Mouse (Mus musculus) liver, embryonic 15.5 days (tissue): ENCODE data around the gene Acad12. TPM values are rescaled to one million over a fixed set of nuclear protein-coding genes. Genes with fewer than 3 reads are reported as not detected.
"Not testable (repeated sequence)": the region's sequence is repeated elsewhere in the genome, so short reads cannot be mapped to it uniquely, and the experiment has no call there.

ENCODE experiments used
- ATAC-seq: fragments of 200-750 bp; cut with Nextera tagmentation; 2 replicates; pipeline ENCODE4 v1.8.0; 2017; ENCODE audit warnings: moderate number of reproducible peaks, mild to moderate bottlenecking, moderate library complexity; ENCODE audit not compliant: insufficient read depth
- H3K27ac ChIP-seq: fragments of 300-500 bp; sonication (generic); replicated peaks from 2 replicates; pipeline ENCODE4 v1.5.1; 2015; ENCODE audit warnings: mild to moderate bottlenecking, inconsistent platforms
- H3K27me3 ChIP-seq: fragments of 300-500 bp; sonication (generic); 2 replicates; pipeline ENCODE4 v1.6.1; 2015; ENCODE audit warnings: mild to moderate bottlenecking, inconsistent platforms
- H3K36me3 ChIP-seq: fragments of 300-500 bp; sonication (generic); replicated peaks from 2 replicates; pipeline ENCODE4 v1.6.1; 2015; ENCODE audit warnings: moderate library complexity, mild to moderate bottlenecking, inconsistent platforms
- H3K4me1 ChIP-seq: fragments of 300-500 bp; sonication (generic); replicated peaks from 2 replicates; pipeline ENCODE4 v1.6.1; 2015; ENCODE audit warnings: inconsistent platforms
- H3K4me2 ChIP-seq: fragments of 300-500 bp; sonication (generic); 2 replicates; pipeline ENCODE4 v1.6.1; 2015; ENCODE audit warnings: moderate library complexity, mild to moderate bottlenecking, inconsistent platforms
- H3K4me3 ChIP-seq: fragments of 300-500 bp; sonication (generic); replicated peaks from 2 replicates; pipeline ENCODE4 v1.5.1; 2015; ENCODE audit warnings: mild to moderate bottlenecking, inconsistent platforms
- H3K9ac ChIP-seq: fragments of 300-500 bp; sonication (generic); 2 replicates; pipeline ENCODE4 v1.6.1; 2015; ENCODE audit warnings: moderate library complexity, mild to moderate bottlenecking, inconsistent platforms
- H3K9me3 ChIP-seq: fragments of 300-500 bp; sonication (generic); replicated peaks from 2 replicates; pipeline ENCODE4 v1.6.1; 2016; ENCODE audit warnings: inconsistent platforms
- WGBS: fragments of 180-500 bp; shearing (Covaris S2); methylation state at CpG from one replicate; pipeline ENCODE4 v1.1.7; 2015; ENCODE audit warnings: mixed read lengths; ENCODE audit not compliant: insufficient replicate concordance; 5-methylcytosine and 5-hydroxymethylcytosine counted together
- polyA plus RNA-seq: library from polyadenylated mRNA; unstranded; fragments of >200 nt; fragmentation: Nextera tagmentation; extraction: Ambion mirVana; gene quantifications from 2 replicates; pipeline ENCODE4 v1.2.1, GENCODE M21; 2015

Acad12 gene
- polyA plus RNA-seq: 1.2 and 2.4 TPM in 2 replicates

GRCm38 (mm10) chr5:121618592-121619513, at the start of gene Acad12:
Gene Acad12, minus strand, starts transcription at chr5:121618938.
- Histone ChIP-seq H3K36me3 (no peaks in the 10 kb centered on the region), H3K4me3 (peak within 1 kb of the TSS; percentile 78), H3K27me3 (no peaks in the 10 kb centered on the region), H3K27ac (peak within 1 kb of the TSS; percentile 60), H3K9me3 (no peaks in the 10 kb centered on the region), H3K9ac (peak within 1 kb of the TSS; percentile 80), H3K4me2 (peak within 1 kb of the TSS; percentile 72), H3K4me1 (peaks cover 18% of the 10 kb centered on the region)
- under 1% methylated on average over 58 of the region's 58 CpGs for WGBS
- ATAC-seq: peak; percentile 83

- Histone ChIP-seq H3K4me1 (peaks cover 4% of the 10 kb centered on the region; the same call in 1 of the 2 replicates), H3K9ac (no peak overlapping the region), H3K9me3 (no peaks in the 10 kb centered on the region), H3K4me2 (no peak overlapping the region), H3K4me3 (no peak overlapping the region), H3K27ac (no peak overlapping the region), H3K27me3 (no peaks in the 10 kb centered on the region), H3K36me3 (peaks cover 75% of the 10 kb centered on the region)
- ATAC-seq: no peak
- WGBS: 74% methylated on average over 6 of the region's 6 CpGs
Measured at GRCm38 (mm10) chr5:121668411-121668810, 49.7 kb upstream of the Acad12 start.

- Histone ChIP-seq H3K27ac (no peak overlapping the region), H3K36me3 (peaks cover 75% of the 10 kb centered on the region), H3K4me2 (no peak overlapping the region), H3K4me1 (peaks cover 9% of the 10 kb centered on the region), H3K27me3 (no peaks in the 10 kb centered on the region), H3K4me3 (no peak overlapping the region), H3K9me3 (no peaks in the 10 kb centered on the region), H3K9ac (no peak overlapping the region)
- 61% methylated on average over 4 of the region's 4 CpGs for WGBS
- no peak for ATAC-seq
Measured at GRCm38 (mm10) chr5:121667067-121667466, 48.3 kb upstream of the Acad12 start.

GRCm38 (mm10) chr5:121664971-121665370, 46.2 kb upstream of the Acad12 start:
- no peak overlapping the region for H3K27ac ChIP-seq
- H3K36me3 ChIP-seq: peaks cover 71% of the 10 kb centered on the region
- no peak overlapping the region for H3K4me2 ChIP-seq
- ATAC-seq: no peak
- peaks cover 23% of the 10 kb centered on the region for H3K4me1 ChIP-seq
- H3K27me3 ChIP-seq: no peaks in the 10 kb centered on the region
- H3K4me3 ChIP-seq: no peak overlapping the region
- H3K9me3 ChIP-seq: no peaks in the 10 kb centered on the region
- no peak overlapping the region for H3K9ac ChIP-seq
- WGBS: 90% methylated on average over 9 of the region's 9 CpGs

GRCm38 (mm10) chr5:121664078-121664477, 45.3 kb upstream of the Acad12 start:
- H3K36me3 ChIP-seq: peaks cover 66% of the 10 kb centered on the region
- no peak overlapping the region for H3K4me2 ChIP-seq
- ATAC-seq: no peak
- no peak overlapping the region for H3K27ac ChIP-seq
- no peaks in the 10 kb centered on the region for H3K9me3 ChIP-seq
- peaks cover 29% of the 10 kb centered on the region for H3K4me1 ChIP-seq
- no peak overlapping the region for H3K4me3 ChIP-seq
- no peak overlapping the region for H3K9ac ChIP-seq
- WGBS: 83% methylated on average over 6 of the region's 6 CpGs
- H3K27me3 ChIP-seq: no peaks in the 10 kb centered on the region

- no peak overlapping the region for H3K4me2 ChIP-seq
- WGBS: 77% methylated on average over 8 of the region's 8 CpGs
- no peak overlapping the region for H3K9ac ChIP-seq
- no peaks in the 10 kb centered on the region for H3K9me3 ChIP-seq
- peaks cover 29% of the 10 kb centered on the region for H3K4me1 ChIP-seq
- no peak overlapping the region for H3K4me3 ChIP-seq
- H3K27me3 ChIP-seq: no peaks in the 10 kb centered on the region
- H3K27ac ChIP-seq: no peak overlapping the region
- ATAC-seq: no peak
- H3K36me3 ChIP-seq: peaks cover 61% of the 10 kb centered on the region
Measured at GRCm38 (mm10) chr5:121663456-121663855, 44.7 kb upstream of the Acad12 start.

- Histone ChIP-seq H3K4me1 (peaks cover 29% of the 10 kb centered on the region), H3K27me3 (no peaks in the 10 kb centered on the region), H3K4me2 (peak overlapping the region; percentile 94), H3K4me3 (peak overlapping the region; percentile 96), H3K36me3 (peaks cover 47% of the 10 kb centered on the region), H3K27ac (0 out of 2 replicates have a peak overlapping the region, but pooled peaks have one; percentile 38), H3K9me3 (no peaks in the 10 kb centered on the region), H3K9ac (peak overlapping the region; percentile 98)
- ATAC-seq: no peak
- 85% methylated on average over 5 of the region's 5 CpGs for WGBS
Measured at GRCm38 (mm10) chr5:121661494-121661893, 42.8 kb upstream of the Acad12 start.

- Histone ChIP-seq H3K36me3 (peaks cover 41% of the 10 kb centered on the region), H3K9me3 (no peaks in the 10 kb centered on the region), H3K27ac (peak overlapping the region; percentile 83), H3K9ac (peak overlapping the region; percentile 98), H3K4me2 (peak overlapping the region; percentile 94), H3K4me1 (peaks cover 29% of the 10 kb centered on the region), H3K4me3 (peak overlapping the region; percentile 96), H3K27me3 (no peaks in the 10 kb centered on the region)
- under 1% methylated on average over 26 of the region's 26 CpGs for WGBS
- peak; percentile 32 for ATAC-seq
Measured at GRCm38 (mm10) chr5:121660897-121661254, 42.1 kb upstream of the Acad12 start.

GRCm38 (mm10) chr5:121660059-121660896, 41.5 kb upstream of the Acad12 start, which contains the start of the genes Acad10 and Brap:
Gene Acad10, minus strand, starts transcription at chr5:121660514.
Gene Brap, plus strand, starts transcription at chr5:121660563.
- Histone ChIP-seq H3K27me3 (no peaks in the 10 kb centered on the region), H3K36me3 (peaks cover 37% of the 10 kb centered on the region), H3K4me2 (peak within 1 kb of the TSS; percentile 94), H3K9me3 (no peaks in the 10 kb centered on the region), H3K4me3 (peak within 1 kb of the TSS; percentile 96), H3K4me1 (peaks cover 29% of the 10 kb centered on the region), H3K27ac (peak within 1 kb of the TSS; percentile 83), H3K9ac (peak within 1 kb of the TSS; percentile 98)
- under 1% methylated on average over 82 of the region's 85 CpGs for WGBS
- ATAC-seq: peak; percentile 84

GRCm38 (mm10) chr5:121657656-121658055, 38.9 kb upstream of the Acad12 start:
- Histone ChIP-seq H3K36me3 (peaks cover 10% of the 10 kb centered on the region), H3K4me1 (peaks cover 25% of the 10 kb centered on the region)
- H3K27me3 ChIP-seq, H3K9me3 ChIP-seq, H3K4me3 ChIP-seq, H3K27ac ChIP-seq, H3K9ac ChIP-seq, H3K4me2 ChIP-seq, ATAC-seq: not testable (repeated sequence)
- WGBS: 77% methylated on average over 6 of the region's 6 CpGs

- peaks cover 18% of the 10 kb centered on the region for H3K4me1 ChIP-seq
- WGBS: 38% methylated on average over 6 of the region's 6 CpGs
- H3K4me2 ChIP-seq, H3K27me3 ChIP-seq, H3K4me3 ChIP-seq, H3K9me3 ChIP-seq, H3K27ac ChIP-seq, ATAC-seq, H3K9ac ChIP-seq, H3K36me3 ChIP-seq: not testable (repeated sequence)
Measured at GRCm38 (mm10) chr5:121656866-121657265, 38.1 kb upstream of the Acad12 start.
